8 mouse cellular contexts compared by ENCODE assay signal in genomic region chr8:95138341-95139050, GRCm38 (mm10). TPM values are rescaled to one million over a fixed set of nuclear protein-coding genes. Genes with fewer than 3 reads are reported as not detected.
DNase-seq lines count a peak whose midpoint lies in the region; ATAC-seq lines count a peak whose summit lies in the region.

No protein-coding gene starts in this region.

- peaks cover 58% of the 10 kb centered on the region for H3K4me1 ChIP-seq in neural tube, embryonic 15.5 days

- H3K27ac ChIP-seq in neural tube, embryonic 15.5 days (replicated peaks) = no peak overlapping the region

- peaks cover 10% of the 10 kb centered on the region for H3K36me3 ChIP-seq in neural tube, embryonic 15.5 days

- no peaks in the 10 kb centered on the region for H3K9me3 ChIP-seq in neural tube, embryonic 15.5 days (replicated peaks)

- H3K27me3 ChIP-seq in neural tube, embryonic 15.5 days (replicated peaks) = peaks cover 20% of the 10 kb centered on the region

- 21% methylated on average over 6 of the region's 6 CpGs for WGBS in neural tube, embryonic 15.5 days

- peak; percentile 14 for DNase-seq in cerebellum, adult 11-12 months
- no peak for DNase-seq in cerebellum, adult 11 months
- peak; percentile 68 to 70 for DNase-seq in right cerebral cortex, postnatal 10 days (ENCODE audit: low spot score in 2 of 2)
- no peak for DNase-seq in right cerebral cortex, adult 2 months (ENCODE audit: low spot score in 2 of 2)
- DNase-seq in kidney, postnatal 10 days = peak; percentile 78
- DNase-seq in layer of hippocampus, postnatal 14 days (ENCODE audit: low spot score in 2 of 2) = no peak

- ATAC-seq in neural tube, embryonic 15.5 days (ENCODE audit: low FRiP score) = no peak
- ATAC-seq in erythroid progenitor cell, adult 5-6 weeks (replicated peaks; ENCODE audit: low FRiP score, poor library complexity, severe bottlenecking) = no peak

- peak overlapping the region; percentile 55 for H3K4me2 ChIP-seq in neural tube, embryonic 15.5 days

- H3K9ac ChIP-seq in neural tube, embryonic 15.5 days (replicated peaks) = no peak overlapping the region

- peak overlapping the region; percentile 15; the same call in 1 of the 2 replicates for H3K4me3 ChIP-seq in neural tube, embryonic 15.5 days (replicated peaks)

RNA-seq across cellular contexts. Expression of gene Katnb1, which starts 57.5 kb away (rescaled TPM):
- polyA plus RNA-seq in neural tube, embryonic 15.5 days (2015; fragmentation: Nextera tagmentation; extraction: Ambion mirVana) = 41.5 and 43.3 TPM in 2 replicates
- 8.8 and 10.8 TPM in 2 replicates for total RNA-seq in erythroid progenitor cell, adult 5-6 weeks (2015; ENCODE audit: low replicate concordance)
- 13.9 and 23.1 TPM in 2 replicates for total RNA-seq in erythroid progenitor cell, adult 5-6 weeks (2017; ENCODE audit: low replicate concordance)
- total RNA-seq in layer of hippocampus, postnatal 14 days (2021) = 10 to 100 TPM; 38.7 to 46.0 TPM

Comparison
In these comparisons a context has a peak if more than half of its experiments do, and no peak if none do; other contexts are left out.
1. DNase-seq: peak in cerebellum, adult 11-12 months (single experiment), right cerebral cortex, postnatal 10 days (2 of 2) and kidney, postnatal 10 days (single experiment); none in cerebellum, adult 11 months (single experiment), right cerebral cortex, adult 2 months (0 of 2) and layer of hippocampus, postnatal 14 days (0 of 2).